13 mouse cellular contexts compared by ENCODE assay signal in the genomic region with DNA sequence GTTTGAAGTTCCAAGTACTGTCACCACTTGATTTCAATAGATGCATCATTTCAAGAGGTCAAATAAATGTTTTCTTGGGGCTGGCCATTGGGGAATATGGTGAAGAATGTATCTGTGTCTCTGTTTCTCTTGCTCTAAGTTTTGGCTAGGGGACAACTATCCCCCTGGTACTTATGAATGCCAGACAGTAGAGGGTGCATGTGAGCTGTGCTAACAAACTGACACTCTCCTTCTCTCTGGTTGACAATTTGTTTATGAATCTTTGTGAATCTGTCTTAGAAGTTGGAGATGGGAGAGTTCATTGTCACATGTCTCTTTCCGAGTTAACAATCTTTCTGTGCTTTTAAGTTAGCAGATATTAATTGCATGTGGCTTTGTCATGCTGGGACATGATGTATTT. TPM values are rescaled to one million over a fixed set of nuclear protein-coding genes. Genes with fewer than 3 reads are reported as not detected.
DNase-seq lines count a peak whose midpoint lies in the region; ATAC-seq and TF ChIP-seq lines count a peak whose summit lies in the region.
"Had no signal": no experiment of that assay in that cellular context is flagged by ENCODE, and none has a peak within 500 bp of the region (broad histone marks: within the 10 kb centered on the region; RNA-seq: fewer than 3 reads in every experiment).

No protein-coding gene starts in this region.

- H3K4me3 ChIP-seq in layer of hippocampus, adult 2 months: no peak overlapping the region
- H3K4me3 ChIP-seq in intestine, embryonic 16.5 days (ENCODE audit: low read length): no peak overlapping the region
- H3K4me3 ChIP-seq: limb, embryonic 12.5 days had no signal

- no peak overlapping the region for H3K9ac ChIP-seq in intestine, embryonic 16.5 days (ENCODE audit: low read depth, low read length)
- H3K9ac ChIP-seq: limb, embryonic 12.5 days had no signal

- H3K27ac ChIP-seq in layer of hippocampus, adult 2 months: no peak overlapping the region
- H3K27ac ChIP-seq in intestine, embryonic 16.5 days (ENCODE audit: low read length): no peak overlapping the region
- H3K27ac ChIP-seq: limb, embryonic 12.5 days had no signal

- TF ChIP-seq CTCF in layer of hippocampus, adult 2 months (conservative IDR thresholded peaks at IDR 0.05): peak; percentile 82

- H3K4me2 ChIP-seq in intestine, embryonic 16.5 days (ENCODE audit: low read depth, low read length): no peak overlapping the region
- H3K4me2 ChIP-seq: limb, embryonic 12.5 days had no signal

- DNase-seq in cerebellum, postnatal 14 days: peak; percentile 7 to 11
- DNase-seq in cerebellum, adult 9-11 months: no peak
- DNase-seq in layer of hippocampus, adult 2 months (ENCODE audit: low spot score in 2 of 2): peak in 1 of 2 experiments; percentile 16
- DNase-seq in layer of hippocampus, adult 9-11 months: no peak
- peak; percentile 16 for DNase-seq in A20 (ENCODE audit: low read depth, low spot score)
- DNase-seq in embryo, embryonic 9.5 days (ENCODE audit: extremely low spot score): peak; percentile 8
- no peak for DNase-seq in spleen, postnatal 14 days (ENCODE audit: low spot score in 2 of 2)

- H3K4me1 ChIP-seq in intestine, embryonic 16.5 days (ENCODE audit: control insufficient read depth, insufficient read depth, low read length): no peaks in the 10 kb centered on the region
- H3K4me1 ChIP-seq: limb, embryonic 12.5 days had no signal

- no peaks in the 10 kb centered on the region for H3K9me3 ChIP-seq in intestine, embryonic 16.5 days (ENCODE audit: control insufficient read depth, low read length)
- H3K9me3 ChIP-seq: limb, embryonic 12.5 days had no signal

- H3K27me3 ChIP-seq in intestine, embryonic 16.5 days (replicated peaks; ENCODE audit: control insufficient read depth, insufficient read depth, low read length): no peaks in the 10 kb centered on the region
- H3K27me3 ChIP-seq: limb, embryonic 12.5 days had no signal

- WGBS in intestine, embryonic 16.5 days: 31% methylated on average over 1 of the region's 1 CpGs

- no peaks in the 10 kb centered on the region for H3K36me3 ChIP-seq in intestine, embryonic 16.5 days (ENCODE audit: control insufficient read depth, insufficient read depth, low read length)
- H3K36me3 ChIP-seq: limb, embryonic 12.5 days had no signal

- ATAC-seq in intestine, embryonic 16.5 days: no peak

RNA-seq across cellular contexts. Expression of gene Gm21750, which starts 39.2 kb away (rescaled TPM):
- not detected for total RNA-seq in layer of hippocampus, adult 2 months (2021)
- polyA plus RNA-seq in intestine, embryonic 16.5 days (2015; fragmentation: Nextera tagmentation; extraction: Ambion mirVana): not detected in 2 replicates
- total RNA-seq: adrenal gland, postnatal 4 days; heart, postnatal 25 days had no signal
- polyA plus RNA-seq: C2C12; limb, embryonic 12.5 days; stomach, embryonic 16.5 days had no signal

Comparison
In these comparisons a context has a peak if more than half of its experiments do, and no peak if none do; other contexts are left out.
1. DNase-seq: peak in cerebellum, postnatal 14 days (2 of 2), A20 (single experiment) and embryo, embryonic 9.5 days (single experiment); none in cerebellum, adult 9-11 months (single experiment), layer of hippocampus, adult 9-11 months (single experiment) and spleen, postnatal 14 days (0 of 2).